Mouse (Mus musculus): Measurements from ENCODE around the gene Polr1d. TPM values are rescaled to one million over a fixed set of nuclear protein-coding genes. Genes with fewer than 3 reads are reported as not detected.

Polr1d gene
- polyA plus RNA-seq, 1 experiment from 2014 or later = 115 TPM

Other genes starting within 250 kb of the Polr1d start
- 320 and 325 TPM in 2 replicates for gene Rpl21, start 244.2 kb upstream of the Polr1d start, polyA plus RNA-seq (2015; fragmentation: Nextera tagmentation; extraction: Ambion mirVana)
- 11.0 and 11.4 TPM in 2 replicates for gene Rasl11a, start 232.0 kb upstream of the Polr1d start, polyA plus RNA-seq (2015; fragmentation: Nextera tagmentation; extraction: Ambion mirVana)
- gene Gtf3a, start 128.4 kb upstream of the Polr1d start, polyA plus RNA-seq (2015; fragmentation: Nextera tagmentation; extraction: Ambion mirVana) = 118 and 123 TPM in 2 replicates
- 28.7 and 31.6 TPM in 2 replicates for gene Mtif3, start 113.2 kb upstream of the Polr1d start, polyA plus RNA-seq (2015; fragmentation: Nextera tagmentation; extraction: Ambion mirVana)
- gene Lnx2, start 464 bp upstream of the Polr1d start, polyA plus RNA-seq (2015; fragmentation: Nextera tagmentation; extraction: Ambion mirVana) = 12.8 and 14.3 TPM in 2 replicates
- 1.5 and 1.9 TPM in 2 replicates for gene Gsx1, start 111.6 kb downstream of the Polr1d start, polyA plus RNA-seq (2015; fragmentation: Nextera tagmentation; extraction: Ambion mirVana)
- gene Pdx1, start 192.9 kb downstream of the Polr1d start, polyA plus RNA-seq (2015; fragmentation: Nextera tagmentation; extraction: Ambion mirVana) = not detected in 2 replicates
- gene Cdx2, start 230.2 kb downstream of the Polr1d start, polyA plus RNA-seq (2015; fragmentation: Nextera tagmentation; extraction: Ambion mirVana) = not detected in 2 replicates
- gene Urad, start 245.4 kb downstream of the Polr1d start, polyA plus RNA-seq (2015; fragmentation: Nextera tagmentation; extraction: Ambion mirVana) = not detected in 2 replicates